Mouse (Mus musculus) forebrain, embryonic 12.5 days (tissue): ENCODE data around the gene Ap2a2. TPM values are rescaled to one million over a fixed set of nuclear protein-coding genes. Genes with fewer than 3 reads are reported as not detected.
"Not testable (repeated sequence)": the region's sequence is repeated elsewhere in the genome, so short reads cannot be mapped to it uniquely, and the experiment has no call there.

Source experiments
- ATAC-seq: fragments of 200-750 bp; cut with Nextera tagmentation; 2 replicates; pipeline ENCODE4 v1.8.0; 2017; ENCODE audit warnings: moderate TSS enrichment; ENCODE audit not compliant: low FRiP score
- H3K27ac ChIP-seq: fragments of 300-500 bp; sonication (generic); 2 replicates; pipeline ENCODE4 v1.5.1; 2016; ENCODE audit warnings: mild to moderate bottlenecking
- H3K27me3 ChIP-seq: fragments of 300-500 bp; sonication (generic); 2 replicates; pipeline ENCODE4 v1.6.1; 2016; ENCODE audit warnings: mild to moderate bottlenecking
- H3K36me3 ChIP-seq: fragments of 300-500 bp; sonication (generic); replicated peaks from 2 replicates; pipeline ENCODE4 v1.6.1; 2016; ENCODE audit warnings: mild to moderate bottlenecking
- H3K4me1 ChIP-seq: fragments of 300-500 bp; sonication (generic); 2 replicates; pipeline ENCODE4 v1.6.1; 2016
- H3K4me2 ChIP-seq: fragments of 300-500 bp; sonication (generic); 2 replicates; pipeline ENCODE4 v1.6.1; 2016; ENCODE audit warnings: mild to moderate bottlenecking, moderate library complexity
- H3K4me3 ChIP-seq: fragments of 300-500 bp; sonication (generic); replicated peaks from 2 replicates; pipeline ENCODE4 v1.5.1; 2016; ENCODE audit warnings: mild to moderate bottlenecking
- H3K9ac ChIP-seq: fragments of 300-500 bp; sonication (generic); 2 replicates; pipeline ENCODE4 v1.6.1; 2016; ENCODE audit warnings: mild to moderate bottlenecking
- H3K9me3 ChIP-seq: fragments of 300-500 bp; sonication (generic); 2 replicates; pipeline ENCODE4 v1.6.1; 2016
- WGBS: fragments of 180-500 bp; shearing (Covaris S2); methylation state at CpG from one replicate; pipeline ENCODE4 v1.1.7; 2016; 5-methylcytosine and 5-hydroxymethylcytosine counted together
- polyA plus RNA-seq: library from polyadenylated mRNA; unstranded; fragments of >200 nt; fragmentation: Nextera tagmentation; extraction: Ambion mirVana; gene quantifications from 2 replicates; pipeline ENCODE4 v1.2.1, GENCODE M21; 2016

Ap2a2 gene
- polyA plus RNA-seq, 1 experiment from 2014 or later: 106 TPM

DNA sequence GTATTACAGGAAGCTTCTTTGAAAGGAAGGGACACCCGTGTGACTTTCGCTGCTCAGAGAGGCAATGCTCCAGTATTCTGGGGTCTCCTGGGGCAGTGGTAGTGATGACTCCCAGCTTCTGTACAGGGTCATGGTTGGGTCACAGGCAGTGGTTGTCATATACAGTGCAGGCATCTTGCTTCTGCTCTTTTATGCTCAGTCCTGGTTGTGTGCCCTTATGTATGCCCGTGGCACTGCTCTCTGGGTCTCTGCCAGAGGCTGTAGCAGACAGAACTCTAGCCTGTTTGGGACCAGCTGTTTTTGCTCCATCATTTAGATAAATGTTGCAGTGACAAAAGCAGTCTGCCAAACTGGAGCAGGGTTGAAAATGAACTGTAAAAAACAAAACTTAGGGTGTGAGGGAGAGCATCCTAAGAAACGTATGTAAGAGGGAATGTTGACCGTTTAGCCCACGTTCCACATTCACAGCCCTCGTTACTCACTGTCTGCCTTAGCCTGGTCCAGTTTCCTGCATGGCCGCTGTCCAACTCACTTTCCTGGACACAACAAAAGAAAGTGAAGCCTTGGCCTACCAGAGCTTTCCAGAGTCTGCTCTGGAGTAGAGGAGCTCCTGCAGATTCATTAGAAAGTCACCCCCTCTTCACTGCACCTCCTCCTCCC lies 49.9 kb downstream of the Ap2a2 start:
- Histone ChIP-seq H3K4me1 (no peaks in the 10 kb centered on the region), H3K4me2 (no peak overlapping the region), H3K9ac (no peak overlapping the region), H3K9me3 (no peaks in the 10 kb centered on the region), H3K4me3 (no peak overlapping the region), H3K27me3 (no peaks in the 10 kb centered on the region), H3K36me3 (peaks cover 84% of the 10 kb centered on the region), H3K27ac (no peak overlapping the region)
- no peak for ATAC-seq
- WGBS: 89% methylated on average over 8 of the region's 8 CpGs

DNA sequence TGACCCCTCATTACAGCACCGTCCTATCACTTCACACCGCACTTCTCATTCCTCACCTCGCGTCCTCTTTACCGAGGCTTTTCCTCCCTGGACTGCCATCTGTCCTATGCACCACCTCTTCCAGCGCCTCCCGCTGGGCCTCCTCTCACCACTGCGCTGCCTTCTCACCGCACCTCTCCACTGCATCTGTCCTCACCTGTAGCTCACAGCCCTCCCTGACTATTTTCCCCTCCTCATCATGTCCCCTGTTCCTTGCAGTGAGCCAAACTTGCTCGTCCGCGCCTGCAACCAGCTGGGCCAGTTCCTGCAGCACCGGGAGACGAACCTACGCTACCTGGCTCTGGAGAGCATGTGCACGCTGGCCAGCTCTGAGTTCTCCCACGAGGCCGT lies 50.4 kb downstream of the Ap2a2 start:
- H3K4me2 ChIP-seq: no peak overlapping the region
- ATAC-seq: no peak
- no peaks in the 10 kb centered on the region for H3K9me3 ChIP-seq
- no peaks in the 10 kb centered on the region for H3K4me1 ChIP-seq
- H3K9ac ChIP-seq: no peak overlapping the region
- H3K27me3 ChIP-seq: no peaks in the 10 kb centered on the region
- 90% methylated on average over 18 of the region's 18 CpGs for WGBS
- no peak overlapping the region for H3K27ac ChIP-seq
- H3K4me3 ChIP-seq: no peak overlapping the region
- peaks cover 79% of the 10 kb centered on the region for H3K36me3 ChIP-seq

DNA sequence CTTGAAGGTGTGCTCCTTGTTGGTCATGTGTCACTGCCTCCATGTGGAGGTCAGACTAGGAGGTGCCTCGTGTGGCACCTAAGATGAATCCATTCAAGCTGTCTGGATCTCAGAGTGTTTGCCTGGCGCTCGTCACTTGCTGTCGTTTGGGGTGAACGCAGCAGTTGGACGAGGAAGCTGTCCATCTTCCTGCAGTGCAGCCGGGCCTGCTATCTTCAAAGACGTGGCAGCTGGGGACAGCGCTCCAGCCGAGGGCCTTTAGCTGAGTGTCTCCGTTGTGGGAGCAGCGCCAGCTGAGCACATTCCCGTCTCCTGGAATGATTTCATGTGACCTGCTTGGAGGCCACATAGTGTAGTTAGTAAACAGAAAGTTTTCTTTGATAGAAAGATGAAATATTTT lies 50.8 kb downstream of the Ap2a2 start:
- no peak overlapping the region for H3K9ac ChIP-seq
- no peaks in the 10 kb centered on the region for H3K9me3 ChIP-seq
- H3K27me3 ChIP-seq: no peaks in the 10 kb centered on the region
- no peak overlapping the region for H3K4me2 ChIP-seq
- H3K4me1 ChIP-seq: no peaks in the 10 kb centered on the region
- ATAC-seq: no peak
- 90% methylated on average over 13 of the region's 13 CpGs for WGBS
- no peak overlapping the region for H3K27ac ChIP-seq
- peaks cover 77% of the 10 kb centered on the region for H3K36me3 ChIP-seq
- H3K4me3 ChIP-seq: no peak overlapping the region

DNA sequence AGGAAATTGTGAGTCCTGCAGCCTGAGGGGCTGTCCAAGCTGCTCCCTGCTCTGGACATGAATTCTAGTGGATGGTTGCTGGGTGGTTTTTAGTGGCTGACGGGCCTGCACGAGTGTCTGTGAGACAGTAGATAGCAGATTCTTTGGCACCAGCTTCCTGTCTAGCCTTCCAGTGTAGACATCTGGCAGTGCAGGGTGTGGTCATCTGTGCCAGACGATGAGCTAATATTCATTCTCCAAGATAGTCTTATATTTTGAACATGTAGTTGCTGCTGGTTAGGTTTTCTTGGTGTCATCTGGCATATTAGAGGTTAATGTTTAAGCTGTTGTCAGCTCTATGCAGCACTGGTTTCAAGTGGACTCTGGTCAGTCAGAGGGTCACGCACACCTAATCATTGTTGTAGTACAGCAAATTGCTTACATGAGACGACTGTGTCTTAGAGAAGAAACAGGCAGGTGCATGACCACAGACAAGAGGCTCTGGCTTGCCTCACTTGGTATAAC lies 52.4 kb downstream of the Ap2a2 start:
- Histone ChIP-seq H3K4me1 (no peaks in the 10 kb centered on the region), H3K9me3 (no peaks in the 10 kb centered on the region), H3K36me3 (peaks cover 78% of the 10 kb centered on the region), H3K27me3 (no peaks in the 10 kb centered on the region), H3K4me3 (no peak overlapping the region), H3K4me2 (no peak overlapping the region), H3K27ac (no peak overlapping the region), H3K9ac (no peak overlapping the region)
- no peak for ATAC-seq
- 88% methylated on average over 5 of the region's 5 CpGs for WGBS

DNA sequence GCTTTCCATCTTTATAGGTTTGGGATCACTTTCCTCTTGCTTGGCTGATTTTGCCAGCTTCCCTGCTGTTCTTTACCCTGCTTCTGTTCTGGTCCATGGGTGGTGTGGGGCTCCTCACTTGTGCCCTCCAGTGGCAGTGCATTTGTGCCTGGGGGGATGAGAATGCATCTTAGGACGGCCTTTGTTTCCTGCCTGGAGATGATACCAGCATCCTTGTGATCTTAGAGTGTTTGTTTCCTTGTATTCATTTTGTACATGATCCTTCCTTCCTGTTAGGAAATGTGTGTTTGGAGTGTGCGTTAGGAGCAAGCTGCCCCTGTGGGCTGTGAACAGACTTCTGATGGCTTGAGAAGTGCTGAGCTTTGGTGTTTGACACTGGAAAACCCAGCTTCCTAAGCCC lies 62.2 kb downstream of the Ap2a2 start:
- no peaks in the 10 kb centered on the region for H3K27me3 ChIP-seq
- no peak for ATAC-seq
- H3K4me3 ChIP-seq: no peak overlapping the region
- H3K36me3 ChIP-seq: peaks cover 90% of the 10 kb centered on the region
- H3K4me1 ChIP-seq: no peaks in the 10 kb centered on the region
- H3K27ac ChIP-seq: no peak overlapping the region
- H3K9me3 ChIP-seq: no peaks in the 10 kb centered on the region
- no peak overlapping the region for H3K9ac ChIP-seq
- 93% methylated on average over 2 of the region's 2 CpGs for WGBS
- H3K4me2 ChIP-seq: no peak overlapping the region

DNA sequence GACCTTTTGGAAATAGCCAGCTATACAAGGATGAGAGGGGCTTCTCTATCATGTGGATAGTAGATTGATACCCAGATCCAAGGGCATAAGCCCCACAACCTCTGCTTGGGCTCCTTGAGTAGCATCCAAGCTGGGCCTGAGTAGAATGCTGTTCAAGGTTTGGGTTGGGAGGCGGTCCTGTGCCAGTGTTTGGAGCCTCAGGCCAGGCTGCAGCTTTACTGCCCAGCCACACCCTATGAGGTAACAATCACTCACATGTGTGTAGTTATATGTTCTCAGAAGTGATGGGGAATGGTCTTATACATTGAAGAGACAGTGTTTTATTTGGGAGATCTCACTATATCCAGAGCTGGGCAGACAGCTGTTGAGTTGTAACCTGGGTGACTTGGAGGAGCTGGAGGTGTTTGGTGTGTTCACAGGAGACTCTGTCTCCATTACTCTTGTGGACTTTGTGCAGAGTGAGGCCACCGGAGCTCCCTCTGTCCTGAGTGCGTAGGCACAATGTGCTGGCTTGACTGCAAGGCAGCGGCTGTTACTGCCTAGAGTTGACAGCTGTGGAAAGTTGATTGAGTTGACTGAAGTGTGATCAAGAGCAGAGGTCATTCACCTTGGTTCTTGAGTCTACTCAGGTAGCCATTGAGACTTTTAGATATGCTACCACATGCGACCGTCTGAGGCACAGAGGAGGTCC lies 63.3 kb downstream of the Ap2a2 start:
- Histone ChIP-seq H3K9me3 (no peaks in the 10 kb centered on the region), H3K9ac (no peak overlapping the region), H3K4me3 (no peak overlapping the region), H3K27me3 (no peaks in the 10 kb centered on the region), H3K36me3 (peaks cover 93% of the 10 kb centered on the region), H3K27ac (no peak overlapping the region), H3K4me2 (no peak overlapping the region), H3K4me1 (no peaks in the 10 kb centered on the region)
- no peak for ATAC-seq
- 94% methylated on average over 6 of the region's 6 CpGs for WGBS

DNA sequence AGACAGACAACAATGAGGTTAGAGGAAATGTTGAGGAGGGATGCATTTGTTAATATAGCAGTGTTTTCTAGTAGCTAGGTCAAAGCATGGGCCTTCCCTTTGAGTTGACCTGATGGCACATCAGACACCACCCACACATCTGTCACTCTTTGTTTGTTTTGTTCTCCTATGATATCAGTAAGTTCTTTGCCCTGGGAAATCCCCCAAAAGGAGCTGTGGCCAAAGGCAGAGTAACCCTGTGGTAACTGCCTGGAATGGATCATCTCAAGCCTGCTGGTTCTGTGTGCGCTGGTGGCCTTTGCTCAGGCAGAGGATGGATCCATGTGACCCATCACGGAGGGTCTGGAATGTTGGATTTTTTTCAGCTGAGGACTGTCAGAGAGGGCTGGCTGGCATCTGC lies 66.0 kb downstream of the Ap2a2 start:
- no peaks in the 10 kb centered on the region for H3K4me1 ChIP-seq
- H3K4me2 ChIP-seq: no peak overlapping the region
- no peak overlapping the region for H3K27ac ChIP-seq
- H3K27me3 ChIP-seq: no peaks in the 10 kb centered on the region
- H3K9ac ChIP-seq: no peak overlapping the region
- no peak overlapping the region for H3K4me3 ChIP-seq
- 95% methylated on average over 2 of the region's 2 CpGs for WGBS
- no peak for ATAC-seq
- H3K36me3 ChIP-seq: peaks cover 93% of the 10 kb centered on the region
- H3K9me3 ChIP-seq: no peaks in the 10 kb centered on the region

DNA sequence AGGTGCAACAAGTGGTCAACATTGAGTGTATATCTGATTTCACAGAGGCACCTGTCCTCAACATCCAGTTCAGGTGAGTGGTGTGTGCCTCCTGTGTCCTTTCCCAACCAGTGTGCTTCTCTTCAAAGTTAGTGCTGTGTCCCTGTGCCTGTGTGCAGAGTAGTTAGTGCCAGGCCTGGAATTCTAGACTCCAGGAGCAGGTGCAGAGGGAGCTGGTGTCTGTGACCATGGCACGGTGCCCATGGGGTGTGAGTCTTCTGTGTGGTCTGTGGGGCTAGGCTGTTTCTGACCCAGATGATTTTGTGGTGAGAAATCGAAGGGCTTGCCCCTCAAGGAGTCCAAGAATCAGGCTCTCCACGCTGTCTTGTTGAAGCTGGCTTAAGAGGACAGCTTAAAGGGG lies 67.3 kb downstream of the Ap2a2 start:
- no peak for ATAC-seq

DNA sequence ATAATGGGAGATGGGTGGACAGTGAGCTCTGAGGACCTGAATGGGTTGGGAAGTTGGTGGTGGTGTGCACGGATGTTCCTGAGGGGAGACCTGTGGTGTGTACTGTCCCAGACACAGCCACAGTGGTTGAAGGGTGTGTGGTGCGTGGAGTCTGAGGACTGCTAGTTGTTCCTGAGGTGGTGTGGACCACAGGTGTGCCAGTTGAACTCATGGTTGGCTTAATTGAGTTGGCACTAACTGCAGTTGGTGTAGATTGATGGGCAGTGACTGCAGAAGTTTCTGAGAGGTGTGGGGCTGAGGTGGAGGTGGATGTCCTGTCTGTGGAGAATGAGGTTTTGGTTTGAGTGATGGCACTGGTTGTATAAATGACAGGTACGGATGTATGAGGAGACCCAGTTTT lies 76.1 kb downstream of the Ap2a2 start:
- not testable (repeated sequence) for H3K4me1 ChIP-seq, H3K4me2 ChIP-seq, H3K27ac ChIP-seq, H3K4me3 ChIP-seq, H3K9me3 ChIP-seq, H3K9ac ChIP-seq, H3K27me3 ChIP-seq
- peak; percentile 52 for ATAC-seq
- peaks cover 18% of the 10 kb centered on the region; the same call in 1 of the 2 replicates for H3K36me3 ChIP-seq
- WGBS: 98% methylated on average over 1 of the region's 3 CpGs

More for the DNA sequence above, 67.3 kb downstream of the Ap2a2 start:
- no peak overlapping the region for H3K4me3 ChIP-seq
- H3K9me3 ChIP-seq: no peaks in the 10 kb centered on the region
- H3K9ac ChIP-seq: no peak overlapping the region
- no peaks in the 10 kb centered on the region for H3K4me1 ChIP-seq
- no peak overlapping the region for H3K4me2 ChIP-seq
- no peak overlapping the region for H3K27ac ChIP-seq
- H3K36me3 ChIP-seq: peaks cover 91% of the 10 kb centered on the region
- H3K27me3 ChIP-seq: no peaks in the 10 kb centered on the region
- whole genome bisulfite sequencing: 95% methylated on average over 3 of the region's 3 CpGs

DNA sequence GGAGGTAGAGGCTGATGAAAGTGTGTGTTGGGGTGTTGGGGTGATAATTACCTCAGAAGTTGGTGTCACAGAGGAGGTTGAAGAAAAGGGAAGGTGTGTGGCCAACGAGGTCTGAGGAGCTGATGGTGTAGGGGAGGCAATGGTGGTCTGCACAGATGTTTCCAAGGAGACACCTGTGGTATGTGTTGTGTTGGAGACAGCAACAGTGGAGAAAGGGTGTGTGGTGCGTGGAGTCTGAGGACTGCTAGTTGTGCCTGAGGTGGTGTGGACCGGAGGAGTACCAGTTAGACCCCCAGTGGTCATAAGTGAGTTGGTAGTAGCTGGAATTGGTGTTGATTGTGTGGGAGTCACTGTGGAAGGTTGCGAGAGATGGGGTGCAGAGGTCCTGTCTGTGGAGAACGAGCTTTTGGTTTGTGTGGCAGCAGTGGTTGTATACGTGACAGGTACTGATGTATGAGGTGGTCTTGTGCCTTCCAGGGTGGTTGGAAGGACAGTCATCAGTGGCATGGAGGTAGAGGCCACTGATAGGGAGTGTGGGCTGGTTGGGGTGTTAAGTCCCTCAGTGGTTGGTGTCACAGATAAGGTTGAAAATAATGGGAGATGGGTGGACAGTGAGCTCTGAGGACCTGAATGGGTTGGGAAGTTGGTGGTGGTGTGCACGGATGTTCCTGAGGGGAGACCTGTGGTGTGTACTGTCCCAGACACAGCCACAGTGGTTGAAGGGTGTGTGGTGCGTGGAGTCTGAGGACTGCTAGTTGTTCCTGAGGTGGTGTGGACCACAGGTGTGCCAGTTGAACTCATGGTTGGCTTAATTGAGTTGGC lies 76.8 kb downstream of the Ap2a2 start:
- H3K9ac ChIP-seq, H3K4me1 ChIP-seq, H3K27me3 ChIP-seq, H3K27ac ChIP-seq, H3K4me3 ChIP-seq, H3K4me2 ChIP-seq, H3K9me3 ChIP-seq: not testable (repeated sequence)
- H3K36me3 ChIP-seq: peaks cover 11% of the 10 kb centered on the region; the same call in 1 of the 2 replicates
- 92% methylated on average over 6 of the region's 8 CpGs for WGBS
- peak; percentile 67 for ATAC-seq

DNA sequence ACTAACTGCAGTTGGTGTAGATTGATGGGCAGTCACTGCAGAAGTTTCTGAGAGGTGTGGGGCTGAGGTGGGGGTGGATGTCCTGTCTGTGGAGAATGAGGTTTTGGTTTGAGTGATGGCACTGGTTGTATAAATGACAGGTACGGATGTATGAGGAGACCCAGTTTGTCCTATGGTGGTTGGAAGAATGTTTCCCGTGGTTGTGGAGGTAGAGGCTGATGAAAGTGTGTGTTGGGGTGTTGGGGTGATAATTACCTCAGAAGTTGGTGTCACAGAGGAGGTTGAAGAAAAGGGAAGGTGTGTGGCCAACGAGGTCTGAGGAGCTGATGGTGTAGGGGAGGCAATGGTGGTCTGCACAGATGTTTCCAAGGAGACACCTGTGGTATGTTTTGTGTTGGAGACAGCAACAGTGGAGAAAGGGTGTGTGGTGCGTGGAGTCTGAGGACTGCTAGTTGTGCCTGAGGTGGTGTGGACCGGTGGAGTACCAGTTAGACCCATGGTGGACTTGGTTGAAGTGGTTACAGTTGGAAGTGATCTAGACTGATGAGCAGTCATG lies 77.4 kb downstream of the Ap2a2 start:
- not testable (repeated sequence) for H3K9ac ChIP-seq, H3K4me1 ChIP-seq, H3K4me2 ChIP-seq, H3K9me3 ChIP-seq, H3K4me3 ChIP-seq, H3K27ac ChIP-seq, H3K27me3 ChIP-seq, H3K36me3 ChIP-seq
- ATAC-seq: peak; percentile 67
- 86% methylated on average over 5 of the region's 5 CpGs for WGBS

DNA sequence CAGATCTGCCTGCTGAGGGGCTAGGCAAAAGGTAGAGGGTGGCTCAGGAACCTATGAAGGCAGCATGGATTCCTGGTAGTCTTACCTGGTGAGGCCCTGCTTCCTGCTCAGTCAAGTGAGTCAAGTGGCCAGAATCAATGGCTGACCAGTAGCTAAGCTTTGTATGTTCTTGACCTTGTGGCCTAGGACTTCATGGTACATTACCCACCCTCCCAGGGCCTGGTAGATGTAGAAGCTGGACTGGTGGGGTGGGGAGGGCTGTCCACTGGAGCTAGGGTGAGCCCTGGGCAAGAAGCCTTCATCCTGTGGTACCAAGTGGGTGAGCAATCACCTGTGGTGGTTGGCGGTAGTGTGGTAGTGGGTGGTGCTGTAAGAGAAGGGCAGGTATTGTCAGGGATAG lies 80.4 kb downstream of the Ap2a2 start:
- Histone ChIP-seq H3K27ac (no peak overlapping the region), H3K4me2 (no peak overlapping the region), H3K9me3 (no peaks in the 10 kb centered on the region), H3K4me1 (no peaks in the 10 kb centered on the region), H3K27me3 (no peaks in the 10 kb centered on the region), H3K9ac (no peak overlapping the region), H3K4me3 (no peak overlapping the region), H3K36me3 (no peaks in the 10 kb centered on the region)
- 85% methylated on average over 1 of the region's 1 CpGs for WGBS
- ATAC-seq: no peak
